ENCODE assay signal across 14 mouse cellular contexts in the genomic region with DNA sequence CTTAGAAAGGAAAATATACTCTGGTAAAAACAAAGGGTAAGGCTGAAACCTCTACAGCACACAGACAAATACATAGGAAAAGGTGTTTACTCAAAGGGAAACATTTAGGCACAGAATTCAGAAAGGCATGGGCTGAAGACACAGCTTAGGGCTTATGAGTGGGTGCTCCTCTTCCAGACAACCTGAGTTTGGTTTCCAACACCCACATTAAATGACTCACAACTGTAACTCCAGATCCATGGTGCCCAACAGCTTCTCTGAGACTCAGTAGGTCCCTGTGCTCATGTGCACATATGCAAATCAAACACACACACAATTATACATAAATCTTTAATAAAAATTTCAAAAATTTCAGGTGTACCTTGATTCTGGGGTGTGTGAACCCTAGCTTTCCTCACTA.
"Had no signal": no experiment of that assay in that cellular context is flagged by ENCODE, and none has a peak within 500 bp of the region (broad histone marks: within the 10 kb centered on the region; RNA-seq: fewer than 3 reads in every experiment).

No protein-coding gene starts in this region.

- DNase-seq: gastrocnemius, adult 2 months; gastrocnemius, postnatal 10 days; gastrocnemius, postnatal 25 days; heart, adult 2 months; heart, postnatal 10 days; heart, postnatal 4 days; kidney, adult 11 months; kidney, adult 2 months; kidney, adult 9 months; kidney, postnatal 14 days; kidney, postnatal 36 days; layer of hippocampus, adult 9-11 months; layer of hippocampus, postnatal 36 days; left cerebral cortex, postnatal 4 days had no signal
